Mouse (Mus musculus) MEL (cell line): ENCODE data around the gene Sipa1l3. TPM values are rescaled to one million over a fixed set of nuclear protein-coding genes. Genes with fewer than 3 reads are reported as not detected.

Experiments used
- DNase-seq: peaks from one replicate; pipeline ENCODE4 v3.0.0; 2011; ENCODE audit warnings: low read depth, low spot score
- H3K27ac ChIP-seq: 2 replicates; pipeline ENCODE4 v1.5.1; 2012; ENCODE audit warnings: low read depth, mild to moderate bottlenecking, control low read depth, low read length, moderate library complexity; ENCODE audit not compliant: control insufficient read depth
- H3K27me3 ChIP-seq, 2 experiments: fragments of 150-350 bp in 1 of 2; sonication (generic) in 1 of 2; 2 replicates each; pipeline ENCODE4 v1.6.1; 2012; ENCODE audit warnings: low read length in 2 of 2, mild to moderate bottlenecking in 2 of 2, improper control_type of control experiment in 1 of 2, moderate library complexity in 1 of 2; ENCODE audit not compliant: insufficient read depth in 2 of 2, control insufficient read depth in 1 of 2
- H3K36me3 ChIP-seq, 2 experiments: 2 replicates each; pipeline ENCODE4 v1.6.1; 2012 to 2014; ENCODE audit warnings: low read length in 2 of 2, improper control_type of control experiment in 1 of 2, inconsistent platforms in 1 of 2, mild to moderate bottlenecking in 1 of 2; ENCODE audit not compliant: insufficient read depth in 2 of 2, control insufficient read depth in 1 of 2
- H3K4me1 ChIP-seq, 2 experiments: fragments of 150-350 bp in 1 of 2; sonication (generic) in 1 of 2; 2 replicates each; pipeline ENCODE4 v1.6.1; 2012; ENCODE audit warnings: low read length in 2 of 2, improper control_type of control experiment in 1 of 2, mild to moderate bottlenecking in 1 of 2; ENCODE audit not compliant: insufficient read depth in 2 of 2, control insufficient read depth in 1 of 2
- H3K4me3 ChIP-seq, 2 experiments: fragments of 150-350 bp in 1 of 2; sonication (generic) in 1 of 2; 2 replicates each; pipeline ENCODE4 v1.5.1; 2012; ENCODE audit warnings: low read depth in 2 of 2, low read length in 2 of 2, mild to moderate bottlenecking in 2 of 2, moderate library complexity in 2 of 2, control low read depth in 1 of 2, improper control_type of control experiment in 1 of 2; ENCODE audit not compliant: control insufficient read depth in 1 of 2, insufficient read depth in 1 of 2
- H3K79me2 ChIP-seq: 2 replicates; pipeline ENCODE4 v1.6.1; 2012; ENCODE audit warnings: mild to moderate bottlenecking, low read length, moderate library complexity; ENCODE audit not compliant: control insufficient read depth, poor library complexity, insufficient read depth
- H3K9ac ChIP-seq: 2 replicates; pipeline ENCODE4 v1.6.1; 2012; ENCODE audit warnings: low read depth, mild to moderate bottlenecking, control low read depth, low read length, moderate library complexity; ENCODE audit not compliant: control insufficient read depth, poor library complexity, severe bottlenecking
- H3K9me3 ChIP-seq: fragments of 150-350 bp; sonication (generic); replicated peaks from 2 replicates; pipeline ENCODE4 v1.6.1; 2012; ENCODE audit warnings: mild to moderate bottlenecking, low read length, improper control_type of control experiment, moderate library complexity; ENCODE audit not compliant: insufficient read depth
- BHLHE40 ChIP-seq: IDR thresholded peaks from 2 replicates; pipeline ENCODE4 v1.6.1; 2012; ENCODE audit warnings: low read depth, mild to moderate bottlenecking, inconsistent platforms, low read length, improper control_type of control experiment, borderline replicate concordance
- CTCF ChIP-seq, 3 experiments: IDR thresholded peaks in 2 of 3; conservative IDR thresholded peaks in 1 of 3; 2 replicates each; pipeline ENCODE4 v1.5.1; 2011 to 2012; ENCODE audit warnings: low read length in 3 of 3, low read depth in 2 of 3, mild to moderate bottlenecking in 2 of 3, improper control_type of control experiment in 1 of 3, inconsistent platforms in 1 of 3, mixed read lengths in 1 of 3, moderate library complexity in 1 of 3; ENCODE audit not compliant: control insufficient read depth in 1 of 3, insufficient read depth in 1 of 3, poor library complexity in 1 of 3, severe bottlenecking in 1 of 3
- E2F4 ChIP-seq: IDR thresholded peaks from 2 replicates; pipeline ENCODE4 v1.6.1; 2011; ENCODE audit warnings: low read depth, low read length, improper control_type of control experiment, borderline replicate concordance
- ELF1 ChIP-seq: IDR thresholded peaks from 2 replicates; pipeline ENCODE4 v1.6.1; 2014; ENCODE audit warnings: low read depth, mild to moderate bottlenecking, inconsistent platforms, low read length, improper control_type of control experiment, moderate library complexity
- ETS1 ChIP-seq: IDR thresholded peaks from 2 replicates; pipeline ENCODE4 v1.6.1; 2012; ENCODE audit warnings: low read depth, mild to moderate bottlenecking, inconsistent platforms, low read length, improper control_type of control experiment, moderate library complexity
- GABPA ChIP-seq: IDR thresholded peaks from 2 replicates; pipeline ENCODE4 v1.6.1; 2012; ENCODE audit warnings: low read depth, mild to moderate bottlenecking, inconsistent platforms, low read length, improper control_type of control experiment, moderate library complexity
- GATA1 ChIP-seq: IDR thresholded peaks from 2 replicates; pipeline ENCODE4 v1.6.1; 2011; ENCODE audit warnings: low read depth, low read length, improper control_type of control experiment
- MAZ ChIP-seq: IDR thresholded peaks from 2 replicates; pipeline ENCODE4 v1.6.1; 2012; ENCODE audit warnings: low read depth, mild to moderate bottlenecking, inconsistent platforms, low read length, improper control_type of control experiment
- NELFE ChIP-seq: IDR thresholded peaks from 2 replicates; pipeline ENCODE4 v1.6.1; 2011; ENCODE audit warnings: low read depth, low read length, improper control_type of control experiment
- POLR2A ChIP-seq, 2 experiments: IDR thresholded peaks; 2 replicates each; pipeline ENCODE4 v1.6.1; 2011 to 2012; ENCODE audit warnings: low read length in 2 of 2, mild to moderate bottlenecking in 2 of 2, control low read depth in 1 of 2, improper control_type of control experiment in 1 of 2, low read depth in 1 of 2, moderate library complexity in 1 of 2; ENCODE audit not compliant: control insufficient read depth in 1 of 2, insufficient read depth in 1 of 2, poor library complexity in 1 of 2
- RAD21 ChIP-seq: IDR thresholded peaks from 2 replicates; pipeline ENCODE4 v1.6.1; 2011; ENCODE audit warnings: mild to moderate bottlenecking, low read depth, low read length, improper control_type of control experiment
- SMC3 ChIP-seq: IDR thresholded peaks from 2 replicates; pipeline ENCODE4 v1.6.1; 2011; ENCODE audit warnings: low read depth, low read length, improper control_type of control experiment
- TBP ChIP-seq: IDR thresholded peaks from 2 replicates; pipeline ENCODE4 v1.8.0; 2011; ENCODE audit warnings: low read depth, low read length, improper control_type of control experiment
- UBTF ChIP-seq: IDR thresholded peaks from 2 replicates; pipeline ENCODE4 v1.6.1; 2012; ENCODE audit warnings: low read depth, mild to moderate bottlenecking, inconsistent platforms, low read length, improper control_type of control experiment, moderate library complexity, borderline replicate concordance; ENCODE audit not compliant: insufficient read depth
- USF2 ChIP-seq, 2 experiments: IDR thresholded peaks; 2 replicates each; pipeline ENCODE4 v1.6.1; 2011 to 2012; ENCODE audit warnings: improper control_type of control experiment in 2 of 2, low read length in 2 of 2, borderline replicate concordance in 1 of 2, inconsistent platforms in 1 of 2, low read depth in 1 of 2, mild to moderate bottlenecking in 1 of 2; ENCODE audit not compliant: insufficient read depth in 1 of 2
- polyA plus RNA-seq, 2 experiments: library from polyadenylated mRNA; stranded (reverse) in 1 of 2; unstranded in 1 of 2; fragments of >175 nt in 1 of 2; fragments of >200 nt in 1 of 2; gene quantifications; 2 replicates each; pipeline versions ENCODE4 v1.2.1 to v1.2.4; 2012; ENCODE audit warnings: low replicate concordance in 2 of 2, low read depth in 1 of 2; ENCODE audit not compliant: insufficient read length in 2 of 2, insufficient read depth in 1 of 2, missing spikeins in 1 of 2
- total RNA-seq: library from RNA; depleted of rRNA; stranded (reverse); fragments of 300-350 nt; gene quantifications from 2 replicates; pipeline ENCODE4 v1.2.3, GENCODE M21; 2012

The Sipa1l3 gene
- total and polyA plus RNA-seq, 3 experiments, result 14.9 to 49.4 TPM; not detected in 1

DNA sequence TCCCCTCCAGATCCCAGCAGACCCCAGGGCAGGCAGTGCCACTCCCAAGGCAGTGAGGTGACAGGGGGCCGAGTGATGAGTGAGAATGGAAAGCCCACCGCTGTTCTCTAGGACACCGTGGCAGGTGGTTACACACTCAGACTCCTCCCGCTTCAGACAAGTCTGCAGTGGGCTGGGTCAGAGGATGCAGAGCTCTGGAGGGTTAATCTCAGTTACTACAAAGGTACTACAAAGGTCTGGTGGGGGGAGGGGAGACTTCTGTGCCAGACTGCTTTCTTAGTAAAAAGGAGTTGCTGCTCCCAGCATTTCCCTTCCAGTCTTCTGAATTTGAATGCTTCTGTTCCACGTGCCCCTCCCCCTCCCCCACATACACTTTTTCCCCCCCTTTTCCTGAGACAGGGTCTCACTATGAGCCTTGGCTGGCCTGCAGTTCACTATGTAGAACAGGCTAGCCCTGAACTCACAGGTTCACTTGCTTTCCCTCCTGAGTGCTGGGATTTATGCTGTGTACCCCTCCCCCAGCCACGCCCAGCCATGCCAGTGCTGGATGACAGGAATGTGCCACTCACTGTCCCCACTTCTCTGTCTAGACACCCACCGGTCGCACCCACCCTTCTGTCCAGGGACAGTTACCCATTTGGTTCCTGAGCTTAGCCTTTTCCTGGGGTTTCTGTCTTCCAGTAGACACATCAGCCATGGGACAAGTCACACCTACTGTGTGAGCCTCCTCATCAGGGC is 100.9 kb downstream of the Sipa1l3 start:
- no peak overlapping the region for H3K9ac ChIP-seq
- H3K27me3 ChIP-seq, result no peaks in the 10 kb centered on the region
- H3K4me1 ChIP-seq, result no peaks in the 10 kb centered on the region
- no peaks in the 10 kb centered on the region for H3K79me2 ChIP-seq
- no peak overlapping the region for H3K27ac ChIP-seq
- DNase-seq, result no peak
- no peaks in the 10 kb centered on the region for H3K36me3 ChIP-seq
- no peak overlapping the region for H3K4me3 ChIP-seq
- no peaks in the 10 kb centered on the region for H3K9me3 ChIP-seq
- TF ChIP-seq E2F4, result no peak

DNA sequence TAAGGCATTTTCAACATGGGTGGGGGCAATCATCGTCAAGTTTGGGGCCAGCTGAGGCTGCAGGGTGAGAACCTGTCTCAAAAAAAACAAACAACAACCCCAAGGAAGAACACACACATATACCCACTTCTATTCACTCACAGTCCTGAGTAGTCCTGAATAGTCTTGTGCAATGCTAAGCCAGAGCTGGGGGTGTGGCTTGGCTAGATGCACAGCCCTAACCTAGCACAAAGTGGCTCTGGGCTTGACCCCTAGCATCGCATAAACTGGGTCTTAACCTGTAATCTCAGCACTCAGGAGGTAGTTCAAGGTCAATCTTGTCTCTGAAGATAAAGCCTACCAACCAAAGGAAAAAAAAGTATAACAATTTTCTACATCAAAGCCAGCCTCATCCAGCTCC is 101.5 kb downstream of the Sipa1l3 start:
- no peak overlapping the region for H3K27ac ChIP-seq
- H3K27me3 ChIP-seq, result no peaks in the 10 kb centered on the region
- H3K4me3 ChIP-seq, result no peak overlapping the region
- TF ChIP-seq POLR2A (IDR thresholded peaks at IDR 0.05; ENCODE audit: control insufficient read depth in 1 of 2, insufficient read depth in 1 of 2, low read depth in 1 of 2, low read length in 2 of 2, poor library complexity in 1 of 2) (no peak), ETS1 (no peak), RAD21 (no peak), TBP (no peak), GABPA (no peak), BHLHE40 (no peak), UBTF (no peak), NELFE (no peak), USF2 (IDR thresholded peaks at IDR 0.05; ENCODE audit: borderline replicate concordance in 1 of 2, insufficient read depth in 1 of 2, low read depth in 1 of 2, low read length in 2 of 2) (no peak), GATA1 (no peak), SMC3 (no peak), CTCF (IDR thresholded peaks at IDR 0.05 in 2 of 3, conservative IDR thresholded peaks at IDR 0.05 in 1 of 3; ENCODE audit: control insufficient read depth in 1 of 3, insufficient read depth in 1 of 3, low read depth in 2 of 3, low read length in 3 of 3, poor library complexity in 1 of 3, severe bottlenecking in 1 of 3) (no peak), MAZ (no peak), ELF1 (no peak)
- H3K79me2 ChIP-seq, result no peaks in the 10 kb centered on the region
- no peaks in the 10 kb centered on the region for H3K9me3 ChIP-seq
- no peak overlapping the region for H3K9ac ChIP-seq
- no peak for DNase-seq
- no peaks in the 10 kb centered on the region for H3K36me3 ChIP-seq
- H3K4me1 ChIP-seq, result no peaks in the 10 kb centered on the region
